Mouse (Mus musculus): Measurements from ENCODE around the gene Elfn2.

GRCm38 (mm10) chr15:78713751-78714150 lies 4.8 kb downstream of the Elfn2 start:
- TF ChIP-seq POLR2A (IDR thresholded peaks at IDR 0.05; ENCODE audit: insufficient read length, low read depth), result no peak
- no peak for TF ChIP-seq SRF (IDR thresholded peaks at IDR 0.05; ENCODE audit: control insufficient read depth, insufficient read length, low read depth)
